ENCODE assay signal across 8 mouse cellular contexts in genomic region chr4:107163756-107164587, GRCm38 (mm10). TPM values are rescaled to one million over a fixed set of nuclear protein-coding genes. Genes with fewer than 3 reads are reported as not detected.
A peak's percentile ranks its signal among the peaks of the same experiment; 100 is the strongest.
DNase-seq lines count a peak whose midpoint lies in the region; ATAC-seq and TF ChIP-seq lines count a peak whose summit lies in the region.

No protein-coding gene starts in this region.

- intact Hi-C loops in left cerebral cortex, adult 2 months (cut with DNase I) = loop anchor here (1.0 to 5.0 kb wide), 7 partner anchors 97 to 549 kb away; partner anchors contain the start of genes Cyb5rl, Mrpl37 and Ssbp3

- H3K27ac ChIP-seq in left cerebral cortex, adult 2 months = peak overlapping the region; percentile 22

- no peak for DNase-seq in Patski (ENCODE audit: low read depth, low spot score)
- peak; percentile 79 for DNase-seq in cerebellum, adult 8-10 months
- DNase-seq in induced T-regulatory cell, adult 2 months (ENCODE audit: low read depth) = peak; percentile 90
- DNase-seq in left cerebral cortex, adult 2 months (ENCODE audit: extremely low spot score in 1 of 2, low spot score in 2 of 2) = peak; percentile 67 to 69
- DNase-seq in retina, postnatal 7 days (ENCODE audit: low read depth, low spot score) = peak; percentile 78
- DNase-seq in thymus, postnatal 36 days = peak; percentile 47 to 62

- H3K4me3 ChIP-seq in left cerebral cortex, adult 2 months = no peak overlapping the region

- no peaks in the 10 kb centered on the region for H3K27me3 ChIP-seq in Patski

- ATAC-seq in Patski = no peak
- ATAC-seq in frontal cortex, adult (ENCODE audit: low TSS enrichment) = peak; percentile 71
- ATAC-seq in megakaryocyte, adult 5-6 weeks (ENCODE audit: poor library complexity, severe bottlenecking) = peak; percentile 84

- in situ Hi-C loops in Patski (cut with MboI; ENCODE audit: low pct_unique_long_range_greater_than_20kb) = loop anchor here (10.0 kb wide), 3 partner anchors 249 to 529 kb away; partner anchors contain the start of gene Ssbp3

- POLR2A ChIA-PET in Patski (lab: Charles Lee) = interaction anchor here (0.9 to 1.2 kb wide), 3 partner anchors 87 to 324 kb away, joined by 3 to 6 read pairs (median 3); no protein-coding TSS in a partner anchor

- CTCF ChIA-PET in Patski (lab: Charles Lee) = interaction anchor here (0.6 to 2.4 kb wide), 24 partner anchors 9 to 416 kb away, joined by 3 to 20 read pairs (median 4); partner anchors contain the start of gene Ssbp3

- peak; percentile 94 for TF ChIP-seq CTCF in Patski (IDR thresholded peaks at IDR 0.05)
- no peak; the same call in none of the 2 replicates for TF ChIP-seq CTCF in left cerebral cortex, adult 2 months (IDR thresholded peaks at IDR 0.05)

RNA-seq across cellular contexts. Expression of gene Tmem59, which starts 14.2 kb away (rescaled TPM):
- 401 TPM for polyA plus RNA-seq in Patski (2021)
- 100 to 1,000 TPM; 217 to 233 TPM for total RNA-seq in left cerebral cortex, adult 2 months (2021)
- total RNA-seq in megakaryocyte, adult 5-6 weeks (2015) = 288 and 354 TPM in 2 replicates
- 165 and 181 TPM in 2 replicates for total RNA-seq in megakaryocyte, adult 5-6 weeks (2017)

RNA-seq across cellular contexts. Expression of gene Tceanc2, which starts 14.9 kb away (rescaled TPM):
- 31.2 TPM for polyA plus RNA-seq in Patski (2021)
- 10 to 100 TPM; 13.9 to 16.1 TPM for total RNA-seq in left cerebral cortex, adult 2 months (2021)
- 26.5 and 30.8 TPM in 2 replicates for total RNA-seq in megakaryocyte, adult 5-6 weeks (2015)
- 33.3 and 36.7 TPM in 2 replicates for total RNA-seq in megakaryocyte, adult 5-6 weeks (2017)

RNA-seq across cellular contexts. Expression of gene Ldlrad1, which starts 45.0 kb away (rescaled TPM):
- polyA plus RNA-seq in Patski (2021) = not detected
- not detected for total RNA-seq in left cerebral cortex, adult 2 months (2021)
- total RNA-seq in megakaryocyte, adult 5-6 weeks (2015) = not detected in 2 replicates
- total RNA-seq in megakaryocyte, adult 5-6 weeks (2017) = not detected in 2 replicates
